Mouse (Mus musculus) c-Kit-positive CD71-positive TER-119-positive erythroid progenitor cells, embryonic 14.5 days (primary cell): ENCODE data around the gene Zfp423.
"Not testable (repeated sequence)": the region's sequence is repeated elsewhere in the genome, so short reads cannot be mapped to it uniquely, and the experiment has no call there.

Source experiments
- DNase-seq: peaks from one replicate; pipeline ENCODE4 v3.0.0-alpha.2; 2013; ENCODE audit warnings: low spot score

Gene Zfp423

GRCm38 (mm10) chr8:87895203-87896041 lies 64.0 kb downstream of the Zfp423 start:
- DNase-seq, result no peak

GRCm38 (mm10) chr8:87894287-87894686 lies 65.1 kb downstream of the Zfp423 start:
- DNase-seq, result no peak

- DNase-seq, result no peak
These were observed 65.8 kb downstream of the Zfp423 start for GRCm38 (mm10) chr8:87893547-87893946.

GRCm38 (mm10) chr8:87892891-87893290 lies 66.5 kb downstream of the Zfp423 start:
- DNase-seq, result no peak

- DNase-seq, result no peak
These were observed 67.5 kb downstream of the Zfp423 start for GRCm38 (mm10) chr8:87891884-87892283.

- no peak for DNase-seq
These were observed 71.4 kb downstream of the Zfp423 start for GRCm38 (mm10) chr8:87887956-87888355.

- no peak for DNase-seq
These were observed 78.3 kb downstream of the Zfp423 start for GRCm38 (mm10) chr8:87881088-87881487.

GRCm38 (mm10) chr8:87875852-87876251 lies 83.5 kb downstream of the Zfp423 start:
- DNase-seq, result no peak

GRCm38 (mm10) chr8:87875452-87875851 lies 83.9 kb downstream of the Zfp423 start:
- DNase-seq, result no peak

- DNase-seq, result no peak
These were observed 86.3 kb downstream of the Zfp423 start for GRCm38 (mm10) chr8:87872987-87873550.

- DNase-seq, result no peak
These were observed 87.0 kb downstream of the Zfp423 start for GRCm38 (mm10) chr8:87872356-87872930.

- no peak for DNase-seq
These were observed 92.8 kb downstream of the Zfp423 start for GRCm38 (mm10) chr8:87866586-87866985.

GRCm38 (mm10) chr8:87864236-87864635 lies 95.2 kb downstream of the Zfp423 start:
- DNase-seq, result peak; percentile 13

- DNase-seq, result no peak
These were observed 96.3 kb downstream of the Zfp423 start for GRCm38 (mm10) chr8:87863128-87863527.

GRCm38 (mm10) chr8:87861718-87862117 lies 97.7 kb downstream of the Zfp423 start:
- no peak for DNase-seq

GRCm38 (mm10) chr8:87860905-87861304 lies 98.5 kb downstream of the Zfp423 start:
- DNase-seq, result no peak

- DNase-seq, result no peak
These were observed 107.5 kb downstream of the Zfp423 start for GRCm38 (mm10) chr8:87851871-87852270.

GRCm38 (mm10) chr8:87851380-87851779 lies 108.0 kb downstream of the Zfp423 start:
- no peak for DNase-seq

- DNase-seq, result no peak
These were observed 110.6 kb downstream of the Zfp423 start for GRCm38 (mm10) chr8:87848836-87849235.

GRCm38 (mm10) chr8:87847796-87848195 lies 111.6 kb downstream of the Zfp423 start:
- no peak for DNase-seq

GRCm38 (mm10) chr8:87842096-87842495 lies 117.3 kb downstream of the Zfp423 start:
- not testable (repeated sequence) for DNase-seq

- no peak for DNase-seq
These were observed 122.1 kb downstream of the Zfp423 start for GRCm38 (mm10) chr8:87837266-87837665.

- no peak for DNase-seq
These were observed 122.5 kb downstream of the Zfp423 start for GRCm38 (mm10) chr8:87836866-87837265.
